Mouse (Mus musculus) cortical plate, adult 2 months (tissue): ENCODE data around the gene Il13ra2. TPM values are rescaled to one million over a fixed set of nuclear protein-coding genes. Genes with fewer than 3 reads are reported as not detected.
"Not testable (repeated sequence)": the region's sequence is repeated elsewhere in the genome, so short reads cannot be mapped to it uniquely, and the experiment has no call there.

Experiments used
- H3K27ac ChIP-seq: fragments of 200-500 bp; 2 replicates; pipeline ENCODE4 v1.5.1; 2012; ENCODE audit warnings: low read length, control low read depth, inconsistent platforms; ENCODE audit not compliant: insufficient read depth
- H3K4me1 ChIP-seq: fragments of 200-500 bp; 2 replicates; pipeline ENCODE4 v1.6.1; 2011; ENCODE audit warnings: low read length; ENCODE audit not compliant: control insufficient read depth, insufficient read depth
- H3K4me3 ChIP-seq: fragments of 200-500 bp; 2 replicates; pipeline ENCODE4 v1.5.1; 2011; ENCODE audit warnings: mild to moderate bottlenecking, low read length, control low read depth; ENCODE audit not compliant: insufficient read depth
- CTCF ChIP-seq: fragments of 200-500 bp; IDR thresholded peaks from 2 replicates; pipeline ENCODE4 v1.5.1; 2011; ENCODE audit warnings: mild to moderate bottlenecking, control low read depth, low read length; ENCODE audit not compliant: insufficient read depth; ENCODE audit errors: extremely low read depth
- POLR2A ChIP-seq: fragments of 200-500 bp; IDR thresholded peaks from 2 replicates; pipeline ENCODE4 v1.6.1; 2011; ENCODE audit warnings: mild to moderate bottlenecking, low read length, control low read depth; ENCODE audit not compliant: insufficient read depth; ENCODE audit errors: extremely low read depth
- polyA plus RNA-seq: library from polyadenylated mRNA; depleted of rRNA; stranded (reverse); fragments of >200 nt; gene quantifications from 2 replicates; pipeline ENCODE4 v1.2.3, GENCODE M21; 2012; rRNA removed

Gene Il13ra2
- 0.11 and 0.13 TPM in 2 replicates for polyA plus RNA-seq

GRCm38 (mm10) chrX:147429129-147429528 lies at the start of gene Il13ra2:
Il13ra2 (minus strand) TSS chrX:147429192.
- TF ChIP-seq POLR2A: no peak
- no peak for TF ChIP-seq CTCF
- Histone ChIP-seq H3K4me3 (no peak within 1 kb of the TSS), H3K27ac (no peak within 1 kb of the TSS), H3K4me1 (no peaks in the 10 kb centered on the region)

GRCm38 (mm10) chrX:147453610-147454009 lies 24.6 kb upstream of the Il13ra2 start, which contains the start of gene Vmn1r239-ps:
Vmn1r239-ps (minus strand) TSS chrX:147453710.
- not testable (repeated sequence) for H3K27ac ChIP-seq, H3K4me1 ChIP-seq, H3K4me3 ChIP-seq

GRCm38 (mm10) chrX:147443386-147443785 lies 14.4 kb upstream of the Il13ra2 start:
- no peak overlapping the region for H3K4me3 ChIP-seq
- H3K4me1 ChIP-seq: no peaks in the 10 kb centered on the region
- TF ChIP-seq POLR2A: no peak
- TF ChIP-seq CTCF: no peak
- no peak overlapping the region for H3K27ac ChIP-seq

- Histone ChIP-seq H3K4me1 (no peaks in the 10 kb centered on the region), H3K4me3 (no peak overlapping the region), H3K27ac (no peak overlapping the region)
- TF ChIP-seq POLR2A: no peak
- TF ChIP-seq CTCF: no peak
These were observed 6.4 kb upstream of the Il13ra2 start for GRCm38 (mm10) chrX:147435400-147435799.

- TF ChIP-seq CTCF (no peak), POLR2A (no peak)
- no peaks in the 10 kb centered on the region for H3K4me1 ChIP-seq
- no peak overlapping the region for H3K4me3 ChIP-seq
- H3K27ac ChIP-seq: no peak overlapping the region
These were observed 761 bp upstream of the Il13ra2 start for GRCm38 (mm10) chrX:147429753-147430152.

GRCm38 (mm10) chrX:147393446-147393845 lies 35.5 kb downstream of the Il13ra2 start:
- Histone ChIP-seq H3K4me1 (no peaks in the 10 kb centered on the region), H3K27ac (no peak overlapping the region), H3K4me3 (no peak overlapping the region)
- TF ChIP-seq POLR2A (no peak), CTCF (no peak)

- TF ChIP-seq CTCF (no peak), POLR2A (no peak)
These were observed 79.8 kb downstream of the Il13ra2 start for GRCm38 (mm10) chrX:147349167-147349566.

More at GRCm38 (mm10) chrX:147349167-147349566, 79.8 kb downstream of the Il13ra2 start:
- no peak overlapping the region for H3K27ac ChIP-seq
- H3K4me3 ChIP-seq: no peak overlapping the region
- H3K4me1 ChIP-seq: no peaks in the 10 kb centered on the region

Other genes starting within 250 kb of the Il13ra2 start
- not detected in 2 replicates for gene Vmn1r239-ps, start 24.5 kb upstream of the Il13ra2 start, polyA plus RNA-seq
- gene Lrch2, start 124.9 kb upstream of the Il13ra2 start, polyA plus RNA-seq: 13.6 and 15.6 TPM in 2 replicates